Mouse (Mus musculus) forebrain, embryonic 15.5 days (tissue): ENCODE data around the gene Prdm16. TPM values are rescaled to one million over a fixed set of nuclear protein-coding genes. Genes with fewer than 3 reads are reported as not detected.

Source experiments
- ATAC-seq: fragments of 200-750 bp; cut with Nextera tagmentation; replicated peaks from 2 replicates; pipeline ENCODE4 v1.8.0; 2017; ENCODE audit warnings: mild to moderate bottlenecking, moderate TSS enrichment, moderate library complexity
- H3K27ac ChIP-seq: fragments of 300-500 bp; sonication (generic); replicated peaks from 2 replicates; pipeline ENCODE4 v1.5.1; 2015; ENCODE audit warnings: mild to moderate bottlenecking, inconsistent platforms
- H3K27me3 ChIP-seq: fragments of 300-500 bp; sonication (generic); 2 replicates; pipeline ENCODE4 v1.6.1; 2015; ENCODE audit warnings: inconsistent platforms
- H3K36me3 ChIP-seq: fragments of 300-500 bp; sonication (generic); 2 replicates; pipeline ENCODE4 v1.6.1; 2015; ENCODE audit warnings: mild to moderate bottlenecking, inconsistent platforms
- H3K4me1 ChIP-seq: fragments of 300-500 bp; sonication (generic); 2 replicates; pipeline ENCODE4 v1.6.1; 2015; ENCODE audit warnings: inconsistent platforms
- H3K4me2 ChIP-seq: fragments of 300-500 bp; sonication (generic); replicated peaks from 2 replicates; pipeline ENCODE4 v1.6.1; 2015; ENCODE audit warnings: mild to moderate bottlenecking, inconsistent platforms
- H3K4me3 ChIP-seq: fragments of 300-500 bp; sonication (generic); 2 replicates; pipeline ENCODE4 v1.5.1; 2015; ENCODE audit warnings: mild to moderate bottlenecking, inconsistent platforms
- H3K9ac ChIP-seq: fragments of 300-500 bp; sonication (generic); replicated peaks from 2 replicates; pipeline ENCODE4 v1.6.1; 2015; ENCODE audit warnings: mild to moderate bottlenecking, inconsistent platforms
- H3K9me3 ChIP-seq: fragments of 300-500 bp; sonication (generic); 2 replicates; pipeline ENCODE4 v1.6.1; 2016; ENCODE audit warnings: inconsistent platforms
- WGBS: fragments of 180-500 bp; shearing (Covaris S2); methylation state at CpG from one replicate; pipeline ENCODE4 v1.1.7; 2015; ENCODE audit warnings: mixed read lengths; 5-methylcytosine and 5-hydroxymethylcytosine counted together
- polyA plus RNA-seq: library from polyadenylated mRNA; unstranded; fragments of >200 nt; fragmentation: Nextera tagmentation; extraction: Ambion mirVana; gene quantifications from 2 replicates; pipeline ENCODE4 v1.2.1, GENCODE M21; 2015

The Prdm16 gene
- polyA plus RNA-seq, 1 experiment from 2014 or later, result 33.5 TPM

GRCm38 (mm10) chr4:154637468-154638319 lies 1.0 kb upstream of the Prdm16 start:
- no peak for ATAC-seq
- under 1% methylated on average over 61 of the region's 73 CpGs for WGBS
- Histone ChIP-seq H3K4me3 (peak overlapping the region; percentile 54), H3K4me2 (peak overlapping the region; percentile 84), H3K9me3 (no peaks in the 10 kb centered on the region), H3K4me1 (peaks cover 80% of the 10 kb centered on the region), H3K36me3 (no peaks in the 10 kb centered on the region), H3K27me3 (peaks cover 36% of the 10 kb centered on the region), H3K27ac (peak overlapping the region; percentile 90), H3K9ac (peak overlapping the region; percentile 62)

- H3K4me2 ChIP-seq, result peak overlapping the region; percentile 84
- H3K27me3 ChIP-seq, result peaks cover 26% of the 10 kb centered on the region; the same call in 1 of the 2 replicates
- H3K27ac ChIP-seq, result peak overlapping the region; percentile 90
- peak overlapping the region; percentile 54 for H3K4me3 ChIP-seq
- no peaks in the 10 kb centered on the region for H3K36me3 ChIP-seq
- peak; percentile 66 for ATAC-seq
- H3K9me3 ChIP-seq, result no peaks in the 10 kb centered on the region
- 0% methylated on average over 22 of the region's 30 CpGs for WGBS
- peaks cover 81% of the 10 kb centered on the region for H3K4me1 ChIP-seq
- peak overlapping the region; percentile 62 for H3K9ac ChIP-seq
Observed at GRCm38 (mm10) chr4:154636053-154636433, 630 bp downstream of the Prdm16 start.

GRCm38 (mm10) chr4:154635241-154636052 lies 1.2 kb downstream of the Prdm16 start:
- peak; percentile 39 for ATAC-seq
- H3K9ac ChIP-seq, result peak overlapping the region; percentile 62
- peaks cover 80% of the 10 kb centered on the region for H3K4me1 ChIP-seq
- H3K4me3 ChIP-seq, result peak overlapping the region; percentile 54
- under 1% methylated on average over 81 of the region's 94 CpGs for WGBS
- peak overlapping the region; percentile 84 for H3K4me2 ChIP-seq
- H3K27ac ChIP-seq, result peak overlapping the region; percentile 90
- H3K9me3 ChIP-seq, result no peaks in the 10 kb centered on the region
- H3K27me3 ChIP-seq, result peaks cover 23% of the 10 kb centered on the region; the same call in 1 of the 2 replicates
- H3K36me3 ChIP-seq, result no peaks in the 10 kb centered on the region

GRCm38 (mm10) chr4:154634470-154635240 lies 2.0 kb downstream of the Prdm16 start:
- Histone ChIP-seq H3K27me3 (peaks cover 15% of the 10 kb centered on the region; the same call in 1 of the 2 replicates), H3K9ac (peak overlapping the region; percentile 62), H3K4me3 (peak overlapping the region; percentile 54), H3K9me3 (no peaks in the 10 kb centered on the region), H3K36me3 (no peaks in the 10 kb centered on the region), H3K27ac (peak overlapping the region; percentile 90), H3K4me1 (peaks cover 78% of the 10 kb centered on the region), H3K4me2 (peak overlapping the region; percentile 84)
- no peak for ATAC-seq
- WGBS, result 7% methylated on average over 44 of the region's 44 CpGs

GRCm38 (mm10) chr4:154634001-154634400 lies 2.7 kb downstream of the Prdm16 start:
- Histone ChIP-seq H3K4me1 (peaks cover 80% of the 10 kb centered on the region), H3K4me3 (peak overlapping the region; percentile 54), H3K36me3 (no peaks in the 10 kb centered on the region), H3K27ac (peak overlapping the region; percentile 90; the same call in 1 of the 2 replicates), H3K27me3 (peaks cover 8% of the 10 kb centered on the region; the same call in 1 of the 2 replicates), H3K9ac (peak overlapping the region; percentile 62), H3K4me2 (peak overlapping the region; percentile 84), H3K9me3 (no peaks in the 10 kb centered on the region)
- no peak for ATAC-seq
- WGBS, result 36% methylated on average over 3 of the region's 3 CpGs

GRCm38 (mm10) chr4:154632800-154633764 lies 3.6 kb downstream of the Prdm16 start:
- Histone ChIP-seq H3K27me3 (0 out of 2 replicates have a peak, but pooled peaks cover 4% of the 10 kb centered on the region), H3K4me2 (peak overlapping the region; percentile 84), H3K4me3 (peak overlapping the region; percentile 54), H3K4me1 (peaks cover 79% of the 10 kb centered on the region), H3K9ac (peak overlapping the region; percentile 62), H3K27ac (peak overlapping the region; percentile 31; the same call in 1 of the 2 replicates), H3K9me3 (no peaks in the 10 kb centered on the region), H3K36me3 (no peaks in the 10 kb centered on the region)
- WGBS, result 24% methylated on average over 14 of the region's 14 CpGs
- no peak for ATAC-seq

- no peaks in the 10 kb centered on the region for H3K36me3 ChIP-seq
- H3K27me3 ChIP-seq, result 0 out of 2 replicates have a peak, but pooled peaks cover 4% of the 10 kb centered on the region
- no peak overlapping the region for H3K27ac ChIP-seq
- H3K4me1 ChIP-seq, result peaks cover 82% of the 10 kb centered on the region
- no peak for ATAC-seq
- no peaks in the 10 kb centered on the region for H3K9me3 ChIP-seq
- 0 out of 2 replicates have a peak overlapping the region, but pooled peaks have one; percentile 11 for H3K4me3 ChIP-seq
- 61% methylated on average over 3 of the region's 3 CpGs for WGBS
- H3K9ac ChIP-seq, result no peak overlapping the region
- peak overlapping the region; percentile 26 for H3K4me2 ChIP-seq
Observed at GRCm38 (mm10) chr4:154630763-154631162, 5.9 kb downstream of the Prdm16 start.

GRCm38 (mm10) chr4:154627419-154628142 lies 9.1 kb downstream of the Prdm16 start:
- Histone ChIP-seq H3K9ac (no peak overlapping the region), H3K27ac (peak overlapping the region; percentile 46), H3K9me3 (no peaks in the 10 kb centered on the region), H3K36me3 (no peaks in the 10 kb centered on the region), H3K4me1 (peaks cover 60% of the 10 kb centered on the region), H3K4me3 (no peak overlapping the region), H3K27me3 (no peaks in the 10 kb centered on the region), H3K4me2 (no peak overlapping the region)
- 70% methylated on average over 5 of the region's 5 CpGs for WGBS
- no peak for ATAC-seq

GRCm38 (mm10) chr4:154626282-154626681 lies 10.4 kb downstream of the Prdm16 start:
- Histone ChIP-seq H3K9me3 (no peaks in the 10 kb centered on the region), H3K4me1 (peaks cover 63% of the 10 kb centered on the region), H3K27ac (0 out of 2 replicates have a peak overlapping the region, but pooled peaks have one; percentile 46), H3K9ac (no peak overlapping the region), H3K27me3 (no peaks in the 10 kb centered on the region), H3K4me3 (no peak overlapping the region), H3K4me2 (no peak overlapping the region), H3K36me3 (no peaks in the 10 kb centered on the region)
- no peak for ATAC-seq
- 74% methylated on average over 2 of the region's 2 CpGs for WGBS

GRCm38 (mm10) chr4:154625710-154626109 lies 11.0 kb downstream of the Prdm16 start:
- Histone ChIP-seq H3K27me3 (no peaks in the 10 kb centered on the region), H3K9ac (no peak overlapping the region)
- no peak for ATAC-seq

More at GRCm38 (mm10) chr4:154625710-154626109, 11.0 kb downstream of the Prdm16 start:
- Histone ChIP-seq H3K4me3 (no peak overlapping the region), H3K36me3 (no peaks in the 10 kb centered on the region), H3K27ac (peak overlapping the region; percentile 46; the same call in 1 of the 2 replicates), H3K4me2 (no peak overlapping the region), H3K9me3 (no peaks in the 10 kb centered on the region), H3K4me1 (peaks cover 59% of the 10 kb centered on the region)
- WGBS, result 34% methylated on average over 14 of the region's 14 CpGs
